Mouse (Mus musculus) liver, adult 2 months (tissue): ENCODE data around the gene Tsn.

Source experiments
- CTCF ChIP-seq: fragments of 200-500 bp; IDR thresholded peaks from 2 replicates; pipeline ENCODE4 v1.5.1; 2011; ENCODE audit warnings: low read depth, low read length, control low read depth
- POLR2A ChIP-seq: fragments of 200-500 bp; IDR thresholded peaks from 2 replicates; pipeline ENCODE4 v1.6.1; 2011; ENCODE audit warnings: low read length, control low read depth; ENCODE audit not compliant: insufficient read depth; ENCODE audit errors: extremely low read depth

- TF ChIP-seq CTCF: no peak
- TF ChIP-seq POLR2A: no peak
Observed at GRCm38 (mm10) chr1:118294826-118295225, 16.7 kb downstream of the Tsn start.
